Mouse (Mus musculus) B cell, adult 2 months (primary cell): ENCODE results near the gene Zswim5.

Source experiments
- DNase-seq, 2 experiments: peaks; one replicate each; pipeline ENCODE4 v3.0.0; 2022

Gene Zswim5

GRCm38 (mm10) chr4:117007058-117007457 lies 129.9 kb downstream of the Zswim5 start:
- no peak for DNase-seq

DNA sequence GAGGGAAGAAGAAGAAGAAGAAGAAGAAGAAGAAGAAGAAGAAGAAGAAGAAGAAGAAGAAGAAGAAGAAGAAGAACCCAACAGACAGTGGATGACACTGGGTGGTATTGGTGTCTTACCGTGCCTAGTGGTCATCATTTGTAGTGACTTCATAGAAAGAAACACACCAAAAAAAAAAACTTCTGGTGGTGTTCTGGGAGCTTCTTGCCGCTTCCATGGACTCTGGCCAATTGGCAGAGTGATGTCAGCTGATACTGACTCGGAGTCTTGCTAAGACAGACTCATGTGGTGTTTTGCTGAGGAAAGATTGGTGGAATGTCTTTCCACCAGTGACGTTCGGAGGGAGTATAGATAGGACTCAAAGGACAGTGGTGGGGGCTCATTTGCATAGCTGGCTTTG lies 133.1 kb downstream of the Zswim5 start:
- DNase-seq: no peak

DNA sequence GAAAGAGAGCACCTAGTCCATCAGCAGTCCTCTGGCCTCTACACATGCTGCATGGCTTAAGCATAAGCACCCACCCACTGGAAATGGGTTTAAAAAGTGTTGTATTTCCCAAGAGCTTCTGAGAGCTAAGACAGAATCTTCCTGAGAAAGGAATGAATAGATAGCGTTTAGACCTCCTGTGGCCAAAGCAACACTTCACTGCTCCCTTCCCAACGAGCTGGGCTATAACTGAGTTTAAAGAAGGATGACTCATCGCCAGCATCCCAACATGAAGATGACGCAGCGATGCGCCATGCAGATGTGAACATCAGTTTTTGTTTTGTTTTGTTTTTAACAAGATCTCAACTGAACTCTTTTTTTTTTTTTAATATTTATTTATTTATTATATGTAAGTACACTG lies 136.4 kb downstream of the Zswim5 start:
- no peak for DNase-seq

GRCm38 (mm10) chr4:117014901-117015415 lies 137.8 kb downstream of the Zswim5 start:
- DNase-seq: no peak

- peak; percentile 12 to 17 for DNase-seq
These were observed 140.6 kb downstream of the Zswim5 start for GRCm38 (mm10) chr4:117017738-117018137.

GRCm38 (mm10) chr4:117018327-117018726 lies 141.2 kb downstream of the Zswim5 start:
- no peak for DNase-seq

DNA sequence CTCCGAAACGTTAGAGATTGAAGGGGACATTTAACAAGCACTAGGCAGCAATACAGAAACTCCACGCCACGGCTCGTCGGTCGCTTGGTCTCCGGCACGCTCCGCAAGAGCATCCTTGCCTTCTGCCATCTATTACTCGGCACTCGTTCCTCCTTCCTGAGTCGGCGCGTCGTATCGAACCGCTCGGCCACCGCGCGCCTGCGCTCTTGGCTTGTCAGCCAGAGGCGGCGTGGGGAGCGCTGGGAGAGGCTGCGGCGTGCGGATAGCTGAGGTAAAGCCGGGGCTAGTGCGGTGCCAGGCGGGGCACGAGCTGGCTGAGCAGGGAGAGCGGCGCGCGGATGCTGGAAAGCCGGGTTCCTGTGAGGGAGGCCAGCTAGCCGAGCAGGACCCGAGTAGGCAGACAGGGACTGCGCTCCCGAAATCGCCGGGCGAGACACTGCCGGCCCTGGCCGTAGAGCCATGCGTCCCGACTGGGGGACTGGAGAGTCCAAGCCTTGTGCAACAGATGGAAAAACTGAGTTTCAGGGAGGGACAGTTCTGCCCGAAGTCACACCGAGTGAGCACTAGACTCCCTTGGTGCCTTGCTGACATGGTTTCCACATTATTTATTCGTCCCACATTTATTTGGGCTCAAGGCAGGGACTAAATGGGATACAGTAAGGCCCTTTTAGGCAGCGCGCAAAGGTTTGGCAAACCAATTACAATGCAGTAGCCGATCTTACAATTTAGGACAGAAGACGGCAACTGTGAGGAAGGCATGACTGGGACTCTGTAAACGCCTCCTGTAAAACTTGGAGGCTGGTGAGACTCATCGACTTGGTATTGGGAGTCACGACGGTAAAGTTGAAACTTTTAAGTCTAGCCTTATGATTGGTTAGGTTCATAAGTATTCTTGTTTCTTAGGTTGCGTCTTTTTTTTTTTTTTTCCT lies 142.3 kb downstream of the Zswim5 start, which contains the start of gene Eif2b3:
Eif2b3 (plus strand) TSS at position 197 of the 929 bp plus-strand sequence.
- peak; percentile 85 for DNase-seq

DNA sequence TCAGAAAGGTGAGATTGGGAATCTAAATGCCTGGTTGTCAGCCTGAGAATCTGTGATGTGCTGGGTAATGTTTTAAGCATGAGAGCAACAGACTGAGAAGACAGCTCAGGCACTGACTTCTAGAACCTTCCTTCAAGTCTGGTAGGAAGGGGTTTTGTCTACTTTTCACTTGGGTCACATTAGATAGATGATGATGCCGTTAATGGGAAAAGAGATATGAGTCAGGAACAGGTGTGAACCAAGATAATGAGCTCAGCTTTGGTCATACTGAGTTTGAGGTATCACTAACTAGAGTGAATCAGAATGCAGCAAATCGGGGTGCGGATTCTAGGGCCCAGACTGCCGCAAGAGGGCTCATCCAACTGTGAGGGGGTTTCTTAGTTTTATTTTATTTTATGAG lies 146.3 kb downstream of the Zswim5 start:
- DNase-seq: no peak

- peak in 1 of 2 experiments; percentile 9 for DNase-seq
These were observed 153.9 kb downstream of the Zswim5 start for GRCm38 (mm10) chr4:117031105-117031504.
